Mouse (Mus musculus): Measurements from ENCODE around the gene Numb.

DNA sequence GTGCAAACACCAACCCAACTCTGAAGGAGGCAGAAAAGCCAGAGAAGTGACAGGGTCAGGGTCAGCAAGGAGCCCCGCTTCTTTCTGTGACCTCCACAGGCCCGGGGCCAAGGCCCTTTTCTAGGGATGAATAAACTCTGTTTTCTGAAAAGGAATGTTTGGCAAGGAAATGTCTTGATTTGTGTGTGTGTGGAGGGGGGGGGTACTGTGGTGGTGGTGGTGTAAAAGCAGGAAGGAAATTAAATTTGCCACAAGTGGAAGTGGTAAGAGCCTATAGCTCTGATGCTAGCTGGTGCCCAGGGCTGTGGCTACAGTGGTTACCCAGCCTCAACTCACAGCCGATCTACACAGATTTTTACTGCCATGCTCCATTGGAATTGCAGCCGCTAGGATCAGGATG, 159.0 kb downstream of the Numb start:
- TF ChIP-seq CTCF (IDR thresholded peaks at IDR 0.05; ENCODE audit: control insufficient read depth, insufficient read depth, insufficient read length) (no peak), MAX (IDR thresholded peaks at IDR 0.05) (no peak)
